Mouse (Mus musculus) heart, embryonic 16.5 days (tissue): ENCODE results near the gene Cyp2d10. TPM values are rescaled to one million over a fixed set of nuclear protein-coding genes. Genes with fewer than 3 reads are reported as not detected.
A peak's percentile ranks its signal among the peaks of the same experiment; 100 is the strongest.

Source experiments
- ATAC-seq: fragments of 200-750 bp; cut with Nextera tagmentation; replicated peaks from 2 replicates; pipeline ENCODE4 v1.8.0; 2017; ENCODE audit warnings: moderate number of reproducible peaks; ENCODE audit not compliant: insufficient read depth, low FRiP score; ENCODE audit errors: extremely low read depth
- H3K27ac ChIP-seq: fragments of 300-500 bp; sonication (generic); 2 replicates; pipeline ENCODE4 v1.5.1; 2014; ENCODE audit warnings: mild to moderate bottlenecking, low read length, control low read depth, moderate library complexity
- H3K27me3 ChIP-seq: fragments of 300-500 bp; sonication (generic); 2 replicates; pipeline ENCODE4 v1.6.1; 2014; ENCODE audit warnings: low read length, mixed read lengths; ENCODE audit not compliant: control insufficient read depth, insufficient read depth
- H3K36me3 ChIP-seq: fragments of 300-500 bp; sonication (generic); 2 replicates; pipeline ENCODE4 v1.6.1; 2014; ENCODE audit not compliant: control insufficient read depth, insufficient read depth
- H3K4me1 ChIP-seq: fragments of 300-500 bp; sonication (generic); 2 replicates; pipeline ENCODE4 v1.6.1; 2014; ENCODE audit warnings: low read length, mixed read lengths; ENCODE audit not compliant: control insufficient read depth, insufficient read depth
- H3K4me2 ChIP-seq: fragments of 300-500 bp; sonication (generic); 2 replicates; pipeline ENCODE4 v1.6.1; 2014; ENCODE audit warnings: low read depth, mild to moderate bottlenecking, control low read depth, low read length
- H3K4me3 ChIP-seq: fragments of 300-500 bp; sonication (generic); 2 replicates; pipeline ENCODE4 v1.5.1; 2014; ENCODE audit warnings: mild to moderate bottlenecking, control low read depth, low read length
- H3K9ac ChIP-seq: fragments of 300-500 bp; sonication (generic); 2 replicates; pipeline ENCODE4 v1.6.1; 2014; ENCODE audit warnings: low read length, control low read depth
- H3K9me3 ChIP-seq: fragments of 300-500 bp; sonication (generic); replicated peaks from 2 replicates; pipeline ENCODE4 v1.6.1; 2016; ENCODE audit warnings: low read length; ENCODE audit not compliant: control insufficient read depth
- WGBS: fragments of 180-500 bp; shearing (Covaris S2); extraction: QIAGEN DNeasy Blood & Tissue Kit; methylation state at CpG from one replicate; pipeline ENCODE4 v1.1.7; 2014; 5-methylcytosine and 5-hydroxymethylcytosine counted together
- polyA plus RNA-seq: library from polyadenylated mRNA; unstranded; fragments of >200 nt; fragmentation: Nextera tagmentation; extraction: Ambion mirVana; gene quantifications from 2 replicates; pipeline ENCODE4 v1.2.1, GENCODE M21; 2015

Cyp2d10 gene
- polyA plus RNA-seq, 1 experiment from 2014 or later, result 0.33 TPM

DNA sequence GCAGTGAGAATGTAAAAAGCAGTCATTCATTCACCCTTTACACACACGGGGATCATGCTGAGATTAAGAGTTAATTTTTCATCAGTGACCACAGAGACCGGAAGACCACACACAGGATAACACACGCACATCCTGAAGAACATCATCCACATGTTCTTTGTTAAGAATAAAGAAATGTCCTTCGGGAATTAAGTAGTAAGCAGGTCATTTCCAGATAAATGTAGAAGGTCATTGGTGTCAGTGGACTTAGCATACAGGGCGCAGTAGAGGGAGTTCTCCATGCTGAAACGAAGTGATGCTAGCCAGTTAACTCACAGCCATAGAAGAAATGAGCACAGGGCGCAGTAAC lies 26.3 kb downstream of the Cyp2d10 start:
- H3K27me3 ChIP-seq, result no peaks in the 10 kb centered on the region
- H3K27ac ChIP-seq, result peak overlapping the region; percentile 82
- 0 out of 2 replicates have a peak, but pooled peaks cover 3% of the 10 kb centered on the region for H3K9me3 ChIP-seq
- H3K4me1 ChIP-seq, result peaks cover 27% of the 10 kb centered on the region
- ATAC-seq, result peak; percentile 10; the same call in 1 of the 2 replicates
- H3K36me3 ChIP-seq, result no peaks in the 10 kb centered on the region
- 28% methylated on average over 7 of the region's 7 CpGs for WGBS
- peak overlapping the region; percentile 84 for H3K4me2 ChIP-seq
- peak overlapping the region; percentile 54 for H3K9ac ChIP-seq
- H3K4me3 ChIP-seq, result peak overlapping the region; percentile 67

GRCm38 (mm10) chr15:82379871-82380713 lies 26.9 kb downstream of the Cyp2d10 start, which contains the start of gene Cyp2d22:
TSS of gene Cyp2d22 (minus strand) at chr15:82380260.
- Histone ChIP-seq H3K27me3 (no peaks in the 10 kb centered on the region), H3K9ac (peak within 1 kb of the TSS; percentile 79), H3K27ac (peak within 1 kb of the TSS; percentile 88), H3K4me2 (peak within 1 kb of the TSS; percentile 84), H3K9me3 (0 out of 2 replicates have a peak, but pooled peaks cover 1% of the 10 kb centered on the region), H3K4me3 (peak within 1 kb of the TSS; percentile 67), H3K36me3 (no peaks in the 10 kb centered on the region), H3K4me1 (peaks cover 27% of the 10 kb centered on the region)
- 4% methylated on average over 17 of the region's 24 CpGs for WGBS
- ATAC-seq, result peak; percentile 67

- H3K4me2 ChIP-seq, result peak overlapping the region; percentile 84
- no peaks in the 10 kb centered on the region for H3K36me3 ChIP-seq
- H3K4me1 ChIP-seq, result peaks cover 27% of the 10 kb centered on the region
- peak overlapping the region; percentile 88 for H3K27ac ChIP-seq
- WGBS, result 30% methylated on average over 7 of the region's 7 CpGs
- no peaks in the 10 kb centered on the region for H3K9me3 ChIP-seq
- ATAC-seq, result 0 out of 2 replicates have a peak, but pooled peaks have one; percentile 12
- peak overlapping the region; percentile 79 for H3K9ac ChIP-seq
- peak overlapping the region; percentile 67 for H3K4me3 ChIP-seq
- H3K27me3 ChIP-seq, result no peaks in the 10 kb centered on the region
Observed at GRCm38 (mm10) chr15:82379511-82379870, 27.5 kb downstream of the Cyp2d10 start.

DNA sequence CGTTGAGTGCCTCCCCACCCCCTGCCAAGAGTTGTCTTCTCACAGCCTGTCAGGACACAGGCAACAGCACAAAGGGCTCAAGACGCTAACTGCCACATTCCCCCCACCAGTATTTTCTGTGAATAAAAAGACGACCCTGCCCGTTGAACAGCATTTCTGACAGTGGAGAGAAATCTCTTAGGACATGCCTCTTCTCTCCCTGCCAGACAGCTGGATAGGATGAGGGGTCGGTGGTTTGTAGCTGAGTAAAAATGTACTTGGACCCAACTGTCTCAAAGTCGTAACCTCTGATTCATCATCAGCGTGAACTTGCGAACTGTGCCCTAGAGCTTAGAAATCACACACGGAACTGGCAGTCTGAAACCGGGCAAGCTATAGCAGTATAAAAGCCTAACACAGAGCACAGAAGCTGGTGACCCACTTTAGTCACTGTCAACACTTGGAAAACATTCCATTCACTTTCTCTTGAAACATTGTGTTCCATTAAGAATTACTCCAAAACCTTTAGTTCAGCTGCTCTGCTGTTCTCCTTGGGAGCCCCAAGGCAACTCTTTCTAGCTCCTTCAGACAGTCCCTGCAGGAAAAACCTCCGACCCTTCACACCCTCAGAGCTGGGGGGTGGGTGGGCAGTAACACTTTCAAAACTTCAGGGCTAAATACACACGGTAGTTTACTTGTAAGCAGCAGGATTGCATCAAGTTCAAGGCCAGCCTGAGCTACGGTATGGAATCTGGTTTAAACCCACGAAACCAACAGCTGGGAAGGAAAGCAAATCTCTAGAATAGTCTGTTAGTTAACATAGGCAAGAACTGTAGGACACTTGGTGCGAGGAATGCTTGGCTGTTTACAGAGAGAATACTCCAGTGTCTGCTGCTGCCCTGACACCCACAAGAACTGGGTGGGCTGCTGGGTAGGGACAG lies 28.5 kb downstream of the Cyp2d10 start:
- H3K27ac ChIP-seq, result peak overlapping the region; percentile 88
- peak overlapping the region; percentile 40; the same call in 1 of the 2 replicates for H3K9ac ChIP-seq
- H3K4me2 ChIP-seq, result peak overlapping the region; percentile 84
- WGBS, result 45% methylated on average over 15 of the region's 15 CpGs
- H3K36me3 ChIP-seq, result 0 out of 2 replicates have a peak, but pooled peaks cover 3% of the 10 kb centered on the region
- H3K4me3 ChIP-seq, result peak overlapping the region; percentile 17; the same call in 1 of the 2 replicates
- H3K27me3 ChIP-seq, result no peaks in the 10 kb centered on the region
- H3K9me3 ChIP-seq, result no peaks in the 10 kb centered on the region
- peaks cover 27% of the 10 kb centered on the region for H3K4me1 ChIP-seq
- no peak for ATAC-seq

DNA sequence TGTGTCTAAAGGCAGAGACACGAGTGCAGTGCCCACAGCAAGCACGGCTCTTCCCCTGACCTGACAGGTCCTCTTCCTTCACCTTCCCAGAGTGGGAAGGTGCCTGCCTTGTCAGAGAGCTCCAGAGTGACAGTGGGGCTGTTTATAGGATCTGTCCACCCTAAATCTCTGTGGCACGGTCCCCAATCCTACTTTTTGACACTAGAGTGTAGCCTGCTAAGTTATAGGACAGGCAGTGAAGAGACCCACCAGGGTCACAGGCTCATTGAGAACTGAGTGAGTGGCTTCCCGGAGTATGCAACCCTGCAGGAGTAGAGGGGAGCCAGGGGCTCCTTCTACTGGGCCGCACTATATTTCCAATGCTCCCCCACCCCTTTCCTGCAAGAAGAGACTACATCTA lies 29.3 kb downstream of the Cyp2d10 start:
- Histone ChIP-seq H3K4me1 (peaks cover 27% of the 10 kb centered on the region), H3K9me3 (no peaks in the 10 kb centered on the region), H3K4me3 (no peak overlapping the region), H3K27ac (peak overlapping the region; percentile 39), H3K4me2 (peak overlapping the region; percentile 84), H3K27me3 (no peaks in the 10 kb centered on the region), H3K36me3 (0 out of 2 replicates have a peak, but pooled peaks cover 3% of the 10 kb centered on the region), H3K9ac (no peak overlapping the region)
- WGBS, result 74% methylated on average over 5 of the region's 5 CpGs
- ATAC-seq, result no peak

GRCm38 (mm10) chr15:82376393-82377138 lies 30.4 kb downstream of the Cyp2d10 start:
- Histone ChIP-seq H3K4me3 (no peak overlapping the region), H3K4me1 (peaks cover 27% of the 10 kb centered on the region), H3K36me3 (0 out of 2 replicates have a peak, but pooled peaks cover 3% of the 10 kb centered on the region), H3K9me3 (no peaks in the 10 kb centered on the region), H3K9ac (no peak overlapping the region), H3K4me2 (no peak overlapping the region), H3K27ac (peak overlapping the region; percentile 66), H3K27me3 (no peaks in the 10 kb centered on the region)
- WGBS, result 60% methylated on average over 17 of the region's 17 CpGs
- peak; percentile 16; the same call in 1 of the 2 replicates for ATAC-seq

- no peak overlapping the region for H3K9ac ChIP-seq
- no peaks in the 10 kb centered on the region for H3K27me3 ChIP-seq
- peaks cover 23% of the 10 kb centered on the region for H3K4me1 ChIP-seq
- no peak for ATAC-seq
- 0 out of 2 replicates have a peak, but pooled peaks cover 3% of the 10 kb centered on the region for H3K36me3 ChIP-seq
- no peak overlapping the region for H3K4me3 ChIP-seq
- H3K27ac ChIP-seq, result peak overlapping the region; percentile 66
- no peak overlapping the region for H3K4me2 ChIP-seq
- WGBS, result 85% methylated on average over 9 of the region's 9 CpGs
- H3K9me3 ChIP-seq, result no peaks in the 10 kb centered on the region
Observed at GRCm38 (mm10) chr15:82375855-82376254, 31.1 kb downstream of the Cyp2d10 start.

DNA sequence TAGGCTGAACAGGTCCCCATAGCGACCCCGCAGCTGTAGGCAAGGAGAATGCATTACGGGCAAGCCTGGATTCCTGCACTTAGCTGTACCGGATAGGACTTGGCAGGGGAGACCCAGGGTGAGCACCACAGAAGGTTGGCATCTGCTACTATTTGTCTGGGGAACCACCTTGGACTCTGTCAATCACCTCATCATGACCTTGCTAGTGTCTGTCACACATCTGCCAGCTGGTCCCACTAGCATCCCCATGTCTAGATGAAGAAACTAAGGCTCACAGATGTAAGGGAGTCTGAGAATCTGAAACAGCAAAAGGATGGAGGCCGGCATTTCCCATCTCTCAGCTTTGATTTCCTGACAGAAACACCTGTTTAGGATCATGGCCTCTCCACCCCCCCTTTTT lies 32.6 kb downstream of the Cyp2d10 start:
- no peak overlapping the region for H3K9ac ChIP-seq
- 0 out of 2 replicates have a peak, but pooled peaks cover 3% of the 10 kb centered on the region for H3K36me3 ChIP-seq
- no peaks in the 10 kb centered on the region for H3K27me3 ChIP-seq
- H3K4me3 ChIP-seq, result no peak overlapping the region
- ATAC-seq, result no peak
- H3K4me1 ChIP-seq, result peaks cover 19% of the 10 kb centered on the region
- no peaks in the 10 kb centered on the region for H3K9me3 ChIP-seq
- no peak overlapping the region for H3K4me2 ChIP-seq
- H3K27ac ChIP-seq, result no peak overlapping the region
- 85% methylated on average over 5 of the region's 5 CpGs for WGBS
